Mouse (Mus musculus) left cerebral cortex, postnatal 36 days (tissue): Measurements from ENCODE around the gene Hdac9. TPM values are rescaled to one million over a fixed set of nuclear protein-coding genes. Genes with fewer than 3 reads are reported as not detected.
"Not testable (repeated sequence)": the region's sequence is repeated elsewhere in the genome, so short reads cannot be mapped to it uniquely, and the experiment has no call there.

Experiments used
- DNase-seq, 2 experiments: peaks; one replicate each; pipeline ENCODE4 v3.0.0; 2021 to 2022; ENCODE audit warnings: low spot score in 2 of 2, mixed read lengths in 1 of 2
- intact Hi-C: fragments of 180-260 bp; cut with DNase I; formaldehyde crosslinking; loops from one replicate; pipeline ENCODE4 v1.15.1; 2025
- total RNA-seq, 2 experiments: library from RNA; stranded (reverse); gene quantifications; 2 replicates each; pipeline ENCODE4 v1.2.3; 2021

The Hdac9 gene
- total RNA-seq, 2 experiments from 2014 or later: 53.6 to 55.0 TPM

- no peak for DNase-seq
- intact Hi-C loops: loop anchor here (5.0 kb wide), 1 partner anchor 201 kb away; no protein-coding TSS in a partner anchor
Observed at GRCm38 (mm10) chr12:34451198-34451597, 465.7 kb downstream of the Hdac9 start.

- intact Hi-C loops, DNase-seq: not testable (repeated sequence)
Observed at GRCm38 (mm10) chr12:34444724-34445123, 472.2 kb downstream of the Hdac9 start.

- no peak for DNase-seq
- intact Hi-C loops: no loop called here
Observed at GRCm38 (mm10) chr12:34440930-34441329, 476.0 kb downstream of the Hdac9 start.

- DNase-seq: no peak
- intact Hi-C loops: loop anchor here (5.0 kb wide), 1 partner anchor 951 kb away; no protein-coding TSS in a partner anchor
Observed at GRCm38 (mm10) chr12:34432919-34433318, 484.0 kb downstream of the Hdac9 start.

GRCm38 (mm10) chr12:34432461-34432860, 484.4 kb downstream of the Hdac9 start:
- intact Hi-C loops: loop anchor here (5.0 kb wide), 1 partner anchor 950 kb away; no protein-coding TSS in a partner anchor
- DNase-seq: no peak

GRCm38 (mm10) chr12:34431832-34432231, 485.1 kb downstream of the Hdac9 start:
- intact Hi-C loops: loop anchor here (5.0 kb wide), 1 partner anchor 950 kb away; no protein-coding TSS in a partner anchor
- DNase-seq: no peak

- intact Hi-C loops: no loop called here
- DNase-seq: no peak
Observed at GRCm38 (mm10) chr12:34425468-34425867, 491.4 kb downstream of the Hdac9 start.

GRCm38 (mm10) chr12:34408139-34408538, 508.8 kb downstream of the Hdac9 start:
- intact Hi-C loops: no loop called here
- DNase-seq: no peak

- no peak for DNase-seq
- intact Hi-C loops: no loop called here
Observed at GRCm38 (mm10) chr12:34407143-34407542, 509.8 kb downstream of the Hdac9 start.

- intact Hi-C loops: no loop called here
Observed at GRCm38 (mm10) chr12:34402065-34402464, 514.8 kb downstream of the Hdac9 start.

GRCm38 (mm10) chr12:34398611-34399010, 518.3 kb downstream of the Hdac9 start:
- DNase-seq: no peak
- intact Hi-C loops: no loop called here

More at GRCm38 (mm10) chr12:34402065-34402464, 514.8 kb downstream of the Hdac9 start:
- no peak for DNase-seq

- DNase-seq: no peak
- intact Hi-C loops: no loop called here
Observed at GRCm38 (mm10) chr12:34394342-34394741, 522.6 kb downstream of the Hdac9 start.

GRCm38 (mm10) chr12:34379681-34380080, 537.2 kb downstream of the Hdac9 start:
- no peak for DNase-seq
- intact Hi-C loops: no loop called here

- intact Hi-C loops: no loop called here
- no peak for DNase-seq
Observed at GRCm38 (mm10) chr12:34378637-34379036, 538.3 kb downstream of the Hdac9 start.

- no peak for DNase-seq
- intact Hi-C loops: no loop called here
Observed at GRCm38 (mm10) chr12:34351906-34352305, 565.0 kb downstream of the Hdac9 start.

GRCm38 (mm10) chr12:34347529-34347928, 569.4 kb downstream of the Hdac9 start:
- intact Hi-C loops: no loop called here
- DNase-seq: no peak

- intact Hi-C loops: no loop called here
Observed at GRCm38 (mm10) chr12:34342761-34343160, 574.1 kb downstream of the Hdac9 start.

GRCm38 (mm10) chr12:34338886-34339285, 578.0 kb downstream of the Hdac9 start:
- intact Hi-C loops: no loop called here
- DNase-seq: no peak

More at GRCm38 (mm10) chr12:34342761-34343160, 574.1 kb downstream of the Hdac9 start:
- no peak for DNase-seq

- no peak for DNase-seq
- intact Hi-C loops: loop anchor here (2.0 kb wide), 1 partner anchor 322 kb away; no protein-coding TSS in a partner anchor
Observed at GRCm38 (mm10) chr12:34334455-34335084, 582.3 kb downstream of the Hdac9 start.

- intact Hi-C loops: no loop called here
- no peak for DNase-seq
Observed at GRCm38 (mm10) chr12:34332884-34333283, 584.0 kb downstream of the Hdac9 start.

- intact Hi-C loops: no loop called here
- no peak for DNase-seq
Observed at GRCm38 (mm10) chr12:34327111-34327510, 589.8 kb downstream of the Hdac9 start.
